ENCODE assay signal across 8 mouse cellular contexts in the genomic region with DNA sequence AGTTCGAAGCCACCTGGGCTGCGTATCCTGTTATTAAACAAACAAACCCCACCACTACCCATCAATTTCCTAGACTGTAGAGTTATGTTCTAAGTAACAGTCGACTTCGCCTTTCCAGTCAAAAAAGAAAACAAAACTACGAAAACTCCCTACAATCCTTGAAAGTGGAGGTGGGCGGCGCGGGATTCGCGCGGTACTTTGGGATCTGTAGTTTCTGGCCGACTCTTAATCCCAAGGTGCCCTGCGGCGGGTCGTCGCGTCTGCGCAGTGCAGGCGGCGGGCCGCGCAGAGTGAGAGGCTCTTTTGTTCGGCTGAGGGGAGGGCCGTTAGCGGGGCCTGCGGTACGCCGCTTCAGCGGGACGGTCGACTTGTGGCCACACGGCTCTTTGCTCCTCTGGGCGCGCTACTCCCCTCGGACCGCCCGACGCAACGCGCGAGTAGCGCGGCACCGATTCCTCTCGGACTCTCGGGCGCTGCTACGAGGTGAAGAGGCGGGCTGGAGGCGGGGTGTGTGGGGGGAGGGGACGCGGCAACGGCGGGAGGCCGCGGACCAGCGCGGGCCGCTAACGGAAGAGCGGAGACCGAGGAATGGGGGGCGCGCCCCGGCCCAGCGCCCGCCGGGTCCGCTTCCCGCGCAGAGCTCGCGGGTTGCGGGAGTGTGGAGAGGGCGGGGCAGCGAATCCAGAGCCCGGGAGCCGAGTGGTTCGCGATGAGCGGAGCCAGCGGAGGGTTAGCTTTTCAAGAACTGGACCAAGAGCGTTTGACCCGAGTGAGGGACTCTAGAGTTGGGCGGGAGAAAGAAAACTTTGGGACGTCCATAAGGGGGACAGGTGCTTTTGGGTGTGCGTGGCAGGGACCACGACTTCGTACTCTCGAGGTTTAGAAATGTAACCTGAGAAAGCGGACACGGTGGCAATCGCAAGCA. TPM values are rescaled to one million over a fixed set of nuclear protein-coding genes. Genes with fewer than 3 reads are reported as not detected.
DNase-seq lines count a peak whose midpoint lies in the region; ATAC-seq and TF ChIP-seq lines count a peak whose summit lies in the region.

TSS of gene Cbx1 (plus strand) at position 257 of the 925 bp plus-strand sequence.

- peak within 1 kb of the TSS; percentile 96 for H3K4me3 ChIP-seq in hindbrain, embryonic 10.5 days
- peak within 1 kb of the TSS; percentile 84 for H3K4me3 ChIP-seq in lung, postnatal 0 days (ENCODE audit: low read depth, low read length)

- H3K9me3 ChIP-seq in hindbrain, embryonic 10.5 days: no peaks in the 10 kb centered on the region
- no peaks in the 10 kb centered on the region for H3K9me3 ChIP-seq in lung, postnatal 0 days (ENCODE audit: low read length)

- H3K27me3 ChIP-seq in hindbrain, embryonic 10.5 days (ENCODE audit: insufficient read depth, poor library complexity, severe bottlenecking): no peaks in the 10 kb centered on the region
- no peaks in the 10 kb centered on the region for H3K27me3 ChIP-seq in lung, postnatal 0 days (replicated peaks; ENCODE audit: insufficient read depth, low read length)

- peaks cover 20% of the 10 kb centered on the region for H3K36me3 ChIP-seq in hindbrain, embryonic 10.5 days
- H3K36me3 ChIP-seq in lung, postnatal 0 days (ENCODE audit: insufficient read depth, low read length): no peaks in the 10 kb centered on the region

- 1% methylated on average over 93 of the region's 93 CpGs for WGBS in hindbrain, embryonic 10.5 days
- under 1% methylated on average over 92 of the region's 93 CpGs for WGBS in lung, postnatal 0 days

- ATAC-seq in frontal cortex, adult (ENCODE audit: low TSS enrichment): peak; percentile 99
- ATAC-seq in lung, postnatal 0 days: peak; percentile 98

- peaks cover 38% of the 10 kb centered on the region for H3K4me1 ChIP-seq in hindbrain, embryonic 10.5 days (replicated peaks)
- H3K4me1 ChIP-seq in lung, postnatal 0 days (ENCODE audit: insufficient read depth, low read depth, low read length): peaks cover 5% of the 10 kb centered on the region; the same call in 1 of the 2 replicates

- 0 out of 2 replicates have a peak, but pooled peaks have one; percentile 22 for TF ChIP-seq EP300 in lung, postnatal 0 days (IDR thresholded peaks at IDR 0.05)

- no peak for TF ChIP-seq CTCF in lung, postnatal 0 days (IDR thresholded peaks at IDR 0.05)

- H3K9ac ChIP-seq in lung, postnatal 0 days (replicated peaks; ENCODE audit: low read depth): peak within 1 kb of the TSS; percentile 58

- peak; percentile 78 for DNase-seq in MEL-GATA-1-ER (ENCODE audit: extremely low read depth, low read depth)
- DNase-seq in cerebellum, adult 8-10 months: peak; percentile 86
- DNase-seq in hindbrain, embryonic 10.5 days (ENCODE audit: low spot score): peak; percentile 93
- DNase-seq in layer of hippocampus, adult 9-11 months: peak; percentile 91
- DNase-seq in lung, postnatal 0 days (ENCODE audit: low spot score): peak; percentile 96
- DNase-seq in ovary, postnatal 14 days (ENCODE audit: low spot score): peak; percentile 82
- DNase-seq in thymus, postnatal 14 days: peak; percentile 92

- H3K27ac ChIP-seq in hindbrain, embryonic 10.5 days: peak within 1 kb of the TSS; percentile 100
- H3K27ac ChIP-seq in lung, postnatal 0 days (ENCODE audit: low read length): peak within 1 kb of the TSS; percentile 81

- H3K4me2 ChIP-seq in lung, postnatal 0 days (replicated peaks; ENCODE audit: low read depth, low read length): peak within 1 kb of the TSS; percentile 49

RNA-seq across cellular contexts. Expression of gene Cbx1, which starts in this region (rescaled TPM):
- 158 and 198 TPM in 2 replicates for polyA plus RNA-seq in hindbrain, embryonic 10.5 days (2016; fragmentation: Nextera tagmentation; extraction: Ambion mirVana)
- polyA plus RNA-seq in lung, postnatal 0 days (2015; fragmentation: Nextera tagmentation; extraction: Ambion mirVana): 48.6 and 54.0 TPM in 2 replicates

Comparison
In these comparisons a context has a peak if more than half of its experiments do, and no peak if none do; other contexts are left out.
1. Peak in every context shown above with its lines: DNase-seq, ATAC-seq, H3K4me3 ChIP-seq and H3K27ac ChIP-seq.